Mouse (Mus musculus): ENCODE data around the gene Hs6st3.
A peak's percentile ranks its signal among the peaks of the same experiment; 100 is the strongest.
"Not testable (repeated sequence)": the region's sequence is repeated elsewhere in the genome, so short reads cannot be mapped to it uniquely, and the experiment has no call there.

Hs6st3 gene

DNA sequence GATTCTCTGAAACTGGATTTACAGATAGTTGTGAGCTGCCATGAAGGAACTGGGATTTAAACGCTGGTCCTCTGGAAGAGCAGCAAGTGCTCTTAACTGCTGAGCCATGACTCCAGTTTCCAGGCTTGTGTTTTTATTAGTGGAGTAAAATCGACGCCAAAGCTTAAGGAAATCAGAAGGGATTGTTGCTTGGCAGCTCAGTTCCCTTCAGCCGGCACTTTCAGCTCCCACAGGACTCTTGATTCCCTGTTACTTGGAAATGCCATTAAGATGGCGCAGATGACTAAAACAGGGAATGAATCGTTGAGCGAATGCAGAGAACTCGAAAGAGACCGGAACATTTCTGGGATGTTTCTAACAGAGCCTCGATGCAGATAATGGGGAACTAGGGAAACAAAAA, 112.2 kb downstream of the Hs6st3 start:
- DNase-seq: no peak

DNA sequence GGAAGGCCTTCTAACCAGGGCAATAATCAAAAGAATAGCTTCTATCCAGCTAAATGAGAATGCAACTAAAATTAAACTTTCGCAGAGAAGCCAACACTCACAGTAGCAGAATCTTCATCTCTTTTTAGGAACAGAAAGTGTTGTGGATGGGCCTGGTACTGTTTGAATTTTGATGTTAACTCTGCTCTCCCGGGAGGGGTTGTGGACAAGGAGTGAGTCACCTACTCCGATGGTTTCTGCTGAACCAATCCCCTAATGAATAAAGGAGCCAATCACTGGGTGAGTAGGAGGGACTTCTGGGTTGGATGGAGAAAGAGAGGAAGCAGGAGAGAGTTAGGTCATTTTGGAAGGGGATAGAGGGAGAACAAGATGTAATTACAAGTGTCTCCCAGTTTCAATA, 117.3 kb downstream of the Hs6st3 start:
- no peak for DNase-seq

DNA sequence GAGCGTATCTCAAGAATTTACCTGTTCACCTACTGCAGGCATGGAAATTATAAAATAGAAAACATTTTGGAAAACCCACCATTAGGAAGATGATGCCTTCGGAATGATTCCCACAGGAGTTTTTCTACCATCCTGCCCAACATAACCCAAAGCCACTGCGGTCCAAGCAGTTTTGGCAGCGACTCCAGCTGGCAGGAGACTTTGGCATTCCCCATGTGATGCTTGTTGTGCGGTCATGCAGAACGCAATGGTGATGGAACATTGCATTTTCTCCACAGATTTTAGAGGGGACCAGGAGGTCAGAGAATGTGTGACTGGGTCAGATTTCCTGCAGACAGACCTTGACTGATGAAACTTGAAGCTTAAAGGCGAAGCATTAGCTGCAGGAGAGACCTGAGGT, 118.9 kb downstream of the Hs6st3 start:
- DNase-seq: peak; percentile 60 to 69

GRCm38 (mm10) chr14:119260176-119260962, 122.2 kb downstream of the Hs6st3 start:
- DNase-seq: no peak

DNA sequence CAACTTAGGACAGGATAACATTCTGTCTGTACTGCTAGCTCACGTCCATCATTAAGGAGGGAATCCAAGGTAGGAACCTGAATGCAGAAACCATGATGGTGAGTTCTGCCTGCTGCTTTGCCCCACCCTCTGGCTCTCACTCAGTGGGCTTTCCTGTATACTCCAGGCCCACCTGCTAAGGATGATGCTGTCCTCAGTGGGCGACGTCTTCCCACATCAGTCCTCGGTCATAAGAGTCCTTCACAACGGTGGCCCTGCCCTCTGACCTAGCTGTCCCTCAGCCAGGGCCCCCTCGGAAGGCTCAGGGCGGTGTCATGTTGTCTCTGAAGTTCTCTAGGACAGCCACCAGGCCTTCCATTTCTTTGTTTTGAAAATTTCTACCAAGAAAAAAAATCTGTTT, 128.2 kb downstream of the Hs6st3 start:
- no peak for DNase-seq

- no peak for DNase-seq
Measured at GRCm38 (mm10) chr14:119273088-119273487, 134.9 kb downstream of the Hs6st3 start.

- not testable (repeated sequence) for DNase-seq
Measured at GRCm38 (mm10) chr14:119278156-119278555, 140.0 kb downstream of the Hs6st3 start.

- DNase-seq: no peak
Measured at GRCm38 (mm10) chr14:119283951-119284350, 145.8 kb downstream of the Hs6st3 start.

DNA sequence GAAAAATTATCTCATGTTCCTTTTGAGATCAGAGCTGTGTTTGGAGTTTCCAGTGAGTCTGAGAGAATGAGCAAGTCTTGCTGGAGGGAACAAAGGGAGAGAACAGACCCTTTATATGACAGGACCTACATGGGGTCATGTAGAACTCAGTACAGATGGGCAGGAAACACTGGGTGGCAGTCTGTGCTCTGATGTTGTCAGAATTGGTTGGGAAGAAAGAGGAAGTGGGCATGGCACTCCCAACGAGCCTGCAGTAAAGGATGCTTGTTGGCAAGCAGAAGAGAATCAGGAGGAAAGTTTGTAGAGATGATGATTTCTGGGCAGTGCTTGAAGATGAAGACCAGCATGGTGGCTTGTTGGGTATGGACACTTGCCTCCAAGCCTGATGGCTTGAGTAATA, 151.5 kb downstream of the Hs6st3 start:
- DNase-seq: no peak

DNA sequence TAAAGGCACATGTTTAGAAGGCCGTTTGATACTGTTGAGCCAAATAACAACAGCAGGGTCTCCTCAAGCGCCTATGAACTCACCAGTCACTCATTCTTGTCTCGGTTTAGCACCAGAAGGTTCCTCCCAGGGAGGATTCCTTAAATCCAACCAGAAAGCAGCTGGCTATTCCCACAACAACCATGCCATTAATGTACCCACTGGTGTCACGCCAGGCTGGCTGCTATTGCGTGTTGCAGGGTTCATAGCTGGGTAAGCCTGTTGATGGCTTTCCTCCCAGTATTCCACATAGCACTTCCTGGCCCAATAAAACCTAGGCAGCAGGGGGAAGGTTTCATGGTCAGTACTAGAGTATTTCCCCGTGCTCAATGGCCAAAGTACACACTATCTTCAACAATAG, 155.9 kb downstream of the Hs6st3 start:
- DNase-seq: no peak

DNA sequence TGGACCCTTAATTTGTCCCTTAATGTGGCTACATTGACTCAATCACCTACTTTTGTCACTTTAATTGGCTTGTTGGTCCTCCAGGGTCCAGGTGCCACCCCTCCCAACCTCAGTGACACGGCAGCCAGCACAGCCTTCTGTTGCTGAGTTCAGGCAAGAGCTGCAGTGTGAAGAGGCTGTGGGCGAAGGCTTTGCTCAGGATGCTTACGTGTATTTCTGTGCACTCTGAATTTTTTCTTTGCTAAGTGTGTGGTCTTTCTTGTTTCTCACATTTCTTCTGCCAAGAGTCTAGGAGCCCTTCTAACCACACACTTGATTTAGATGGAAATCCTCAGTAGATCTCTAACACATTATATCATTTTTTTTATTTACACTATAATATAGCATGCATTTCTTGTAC, 168.3 kb downstream of the Hs6st3 start:
- DNase-seq: no peak

DNA sequence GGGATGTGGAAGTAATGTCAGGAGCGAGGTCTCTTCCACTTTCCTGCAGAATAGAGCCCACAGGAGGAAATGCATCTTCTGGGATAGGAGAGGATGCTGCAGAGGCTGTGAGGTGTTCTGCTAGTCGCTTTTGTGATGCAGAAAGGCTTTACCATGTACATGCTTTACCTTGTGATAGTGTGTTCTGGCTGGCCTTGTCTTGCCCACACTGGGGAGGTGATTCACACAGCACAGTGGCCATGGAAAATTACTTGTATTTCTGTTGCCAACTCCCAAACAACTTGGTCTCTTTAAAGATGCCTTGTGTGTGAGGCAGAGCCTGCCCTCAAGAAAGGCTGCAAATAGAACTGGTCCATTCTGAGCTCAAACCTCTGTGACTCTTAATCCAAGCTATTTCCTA, 180.2 kb downstream of the Hs6st3 start:
- DNase-seq: no peak

- DNase-seq: no peak
Measured at GRCm38 (mm10) chr14:119347236-119347635, 209.1 kb downstream of the Hs6st3 start.

- no peak for DNase-seq
Measured at GRCm38 (mm10) chr14:119361414-119361813, 223.3 kb downstream of the Hs6st3 start.

- DNase-seq: no peak
Measured at GRCm38 (mm10) chr14:119367866-119368425, 229.8 kb downstream of the Hs6st3 start.

DNA sequence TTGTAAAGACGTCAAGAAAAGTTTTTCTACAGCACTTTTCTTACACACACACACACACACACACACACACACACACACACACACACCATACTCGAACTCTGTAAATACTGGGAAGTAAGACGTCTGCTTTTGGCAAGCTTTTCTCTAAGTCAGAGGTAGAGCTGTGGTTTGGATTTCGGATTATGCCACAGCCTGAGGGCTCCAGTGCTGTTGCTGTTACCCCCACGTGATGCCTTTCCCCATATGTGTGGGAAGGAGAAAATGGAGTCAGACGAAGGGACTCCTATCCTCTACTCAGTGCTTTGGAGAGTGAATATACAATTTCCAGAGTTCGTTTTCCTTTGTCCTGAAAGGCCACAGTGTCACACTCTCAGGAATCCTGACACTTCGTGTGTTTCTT, 231.1 kb downstream of the Hs6st3 start:
- DNase-seq: no peak

DNA sequence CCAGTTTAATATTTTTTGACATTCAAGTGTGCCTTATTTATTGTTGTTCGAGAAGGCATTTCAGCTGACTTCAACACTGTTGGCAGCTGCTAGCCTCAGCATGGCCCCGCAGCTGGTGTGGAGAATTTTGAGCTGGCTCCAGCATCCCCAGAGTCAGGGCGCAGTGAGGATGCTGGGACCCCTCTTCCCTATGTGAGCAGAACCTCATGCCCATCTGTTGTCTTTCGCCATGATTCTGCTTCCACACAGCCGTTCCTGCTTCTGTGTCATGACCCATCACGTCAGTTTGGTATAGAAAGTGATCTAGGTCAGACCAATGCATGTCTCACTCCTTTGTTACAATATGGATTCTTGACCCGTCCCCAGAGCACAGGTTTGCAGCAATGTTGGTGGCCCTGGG, 231.9 kb downstream of the Hs6st3 start:
- DNase-seq: peak in 1 of 2 experiments; percentile 3

DNA sequence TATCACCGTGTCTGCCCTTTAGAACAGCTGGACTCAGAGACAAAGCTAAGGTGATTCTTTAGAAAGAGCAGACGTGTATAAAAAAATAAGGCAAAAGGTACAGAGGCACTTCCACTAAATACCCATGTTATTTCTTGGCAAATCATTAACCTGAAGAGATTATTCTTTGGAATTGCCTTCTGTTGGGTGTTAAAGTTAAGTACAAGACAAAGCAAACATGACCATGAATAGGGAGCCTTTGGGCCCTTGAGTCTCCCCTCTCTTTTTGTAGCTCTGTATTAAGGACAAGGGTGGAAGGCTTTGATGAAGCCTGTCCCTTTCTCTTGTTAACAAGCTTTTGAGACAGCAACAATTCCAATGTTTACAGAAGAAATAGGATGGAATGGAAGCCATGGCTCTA, 241.2 kb downstream of the Hs6st3 start:
- no peak for DNase-seq

- no peak for DNase-seq
Measured at GRCm38 (mm10) chr14:119401618-119402017, 263.5 kb downstream of the Hs6st3 start.

- no peak for DNase-seq
Measured at GRCm38 (mm10) chr14:119409334-119410050, 271.4 kb downstream of the Hs6st3 start.

DNA sequence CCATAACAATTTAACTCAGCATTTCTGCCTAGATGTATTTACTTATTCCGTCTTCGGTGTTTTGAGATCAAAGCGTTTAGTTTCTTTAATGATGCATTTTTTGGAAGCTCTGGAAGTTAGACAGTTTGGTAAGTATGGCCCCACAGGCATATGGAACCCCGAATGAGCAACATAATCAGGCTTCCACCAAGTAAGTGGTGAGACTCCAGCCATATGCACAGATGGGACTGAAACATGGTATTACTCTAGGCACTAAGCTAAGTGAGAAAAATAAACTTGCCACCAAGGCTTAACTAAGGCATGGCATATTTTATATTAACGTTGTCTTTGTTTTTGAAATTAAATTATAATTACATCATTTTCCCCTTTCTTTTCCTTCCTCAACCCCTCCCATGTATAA, 284.8 kb downstream of the Hs6st3 start:
- no peak for DNase-seq

GRCm38 (mm10) chr14:119450471-119450870, 312.3 kb downstream of the Hs6st3 start:
- DNase-seq: no peak

- no peak for DNase-seq
Measured at GRCm38 (mm10) chr14:119451594-119451993, 313.5 kb downstream of the Hs6st3 start.

- DNase-seq: no peak
Measured at GRCm38 (mm10) chr14:119452382-119452781, 314.2 kb downstream of the Hs6st3 start.
